Comparison of ENCODE assay signal across 8 mouse cellular contexts in the genomic region with DNA sequence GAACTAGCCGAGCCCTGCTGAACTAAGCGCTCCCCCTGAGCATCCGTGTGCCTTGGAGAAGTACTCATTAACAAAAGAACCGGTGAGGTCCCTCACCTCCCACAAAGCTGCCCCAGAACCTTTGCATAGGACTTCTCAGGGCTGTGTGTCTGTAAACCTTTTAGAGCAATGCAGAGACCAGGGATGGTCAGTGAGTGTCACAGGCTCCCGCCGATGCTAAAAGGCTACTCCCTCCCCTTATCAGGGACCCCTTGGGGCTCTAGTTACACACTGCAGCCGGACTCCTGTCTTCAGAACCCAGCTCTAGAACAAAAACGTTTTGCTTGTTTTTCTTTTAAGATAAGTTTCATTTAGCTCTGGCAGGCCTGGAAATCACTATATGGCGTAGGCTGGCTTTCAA. TPM values are rescaled to one million over a fixed set of nuclear protein-coding genes. Genes with fewer than 3 reads are reported as not detected.
DNase-seq lines count a peak whose midpoint lies in the region; ATAC-seq and TF ChIP-seq lines count a peak whose summit lies in the region.
"Had no signal": no experiment of that assay in that cellular context is flagged by ENCODE, and none has a peak within 500 bp of the region (broad histone marks: within the 10 kb centered on the region; RNA-seq: fewer than 3 reads in every experiment).

No protein-coding gene starts in this region.

- TF ChIP-seq CTCF in testis, adult 2 months (IDR thresholded peaks at IDR 0.05; ENCODE audit: control insufficient read depth, insufficient read depth, insufficient replicate concordance, low read depth, low read length): no peak

- TF ChIP-seq POLR2A in testis, adult 2 months (IDR thresholded peaks at IDR 0.05; ENCODE audit: control insufficient read depth, low read depth, low read length): no peak

- peak overlapping the region; percentile 41; the same call in 1 of the 2 replicates for H3K4me2 ChIP-seq in forebrain, embryonic 14.5 days (ENCODE audit: low read length)
- peak overlapping the region; percentile 78 for H3K4me2 ChIP-seq in liver, embryonic 15.5 days

- no peaks in the 10 kb centered on the region for H3K9me3 ChIP-seq in forebrain, embryonic 14.5 days (replicated peaks; ENCODE audit: control insufficient read depth, low read length)
- no peaks in the 10 kb centered on the region for H3K9me3 ChIP-seq in liver, embryonic 15.5 days (replicated peaks)

- 25% methylated on average over 9 of the region's 9 CpGs for WGBS in forebrain, embryonic 14.5 days
- 9% methylated on average over 9 of the region's 9 CpGs for WGBS in liver, embryonic 15.5 days (ENCODE audit: insufficient replicate concordance)

- peak overlapping the region; percentile 29; the same call in 1 of the 2 replicates for H3K9ac ChIP-seq in forebrain, embryonic 14.5 days (ENCODE audit: low read length)
- peak overlapping the region; percentile 63 for H3K9ac ChIP-seq in liver, embryonic 15.5 days

- no peak overlapping the region for H3K27ac ChIP-seq in testis, adult 2 months (ENCODE audit: control insufficient read depth, insufficient read depth, low read depth, low read length)
- H3K27ac ChIP-seq in forebrain, embryonic 14.5 days (ENCODE audit: low read depth, low read length): no peak overlapping the region
- H3K27ac ChIP-seq in liver, embryonic 15.5 days (replicated peaks): peak overlapping the region; percentile 80

- no peak for DNase-seq in testis, postnatal 10 days (ENCODE audit: low spot score)
- no peak for DNase-seq in forebrain, embryonic 14.5 days (ENCODE audit: low spot score)
- DNase-seq in cerebellum, adult 8-10 months: no peak
- no peak for DNase-seq in left cerebral cortex, adult 11 months (ENCODE audit: low spot score)
- DNase-seq in cerebellum, postnatal 14 days: no peak

- H3K4me3 ChIP-seq in testis, adult 2 months (ENCODE audit: control insufficient read depth, low read depth, low read length): peak overlapping the region; percentile 89
- peak overlapping the region; percentile 87 for H3K4me3 ChIP-seq in forebrain, embryonic 14.5 days (ENCODE audit: low read depth, low read length)
- H3K4me3 ChIP-seq in liver, embryonic 15.5 days (replicated peaks): peak overlapping the region; percentile 83

- peaks cover 7% of the 10 kb centered on the region for H3K4me1 ChIP-seq in testis, adult 2 months (ENCODE audit: control insufficient read depth, insufficient read depth, low read length)
- H3K4me1 ChIP-seq in forebrain, embryonic 14.5 days (ENCODE audit: control insufficient read depth, insufficient read depth, low read length): no peaks in the 10 kb centered on the region; the same call in 1 of the 2 replicates
- H3K4me1 ChIP-seq in liver, embryonic 15.5 days (replicated peaks): peaks cover 45% of the 10 kb centered on the region

- no peak; the same call in 1 of the 2 replicates for ATAC-seq in forebrain, embryonic 14.5 days
- peak; percentile 49 for ATAC-seq in liver, embryonic 15.5 days (ENCODE audit: insufficient read depth)

- no peaks in the 10 kb centered on the region for H3K27me3 ChIP-seq in testis, adult 2 months (ENCODE audit: control insufficient read depth, insufficient read depth, low read length)
- no peaks in the 10 kb centered on the region for H3K27me3 ChIP-seq in forebrain, embryonic 14.5 days (replicated peaks; ENCODE audit: control insufficient read depth, insufficient read depth, low read length)
- H3K27me3 ChIP-seq in liver, embryonic 15.5 days: no peaks in the 10 kb centered on the region

- no peaks in the 10 kb centered on the region; the same call in 1 of the 2 replicates for H3K36me3 ChIP-seq in testis, adult 2 months (ENCODE audit: control insufficient read depth, insufficient read depth, low read length)
- peaks cover 29% of the 10 kb centered on the region for H3K36me3 ChIP-seq in forebrain, embryonic 14.5 days (ENCODE audit: control insufficient read depth, insufficient read depth, low read length)
- H3K36me3 ChIP-seq in liver, embryonic 15.5 days (replicated peaks): peaks cover 30% of the 10 kb centered on the region

RNA-seq across cellular contexts. Expression of gene Ndufv1, which starts 0.5 kb away (rescaled TPM):
- 145 and 173 TPM in 2 replicates for polyA plus RNA-seq in testis, adult 2 months (2012; rRNA removed)
- 238 and 254 TPM in 2 replicates for polyA plus RNA-seq in forebrain, embryonic 14.5 days (2014; fragmentation: Nextera tagmentation; extraction: Ambion mirVana)
- 152 and 163 TPM in 2 replicates for polyA plus RNA-seq in liver, embryonic 15.5 days (2015; fragmentation: Nextera tagmentation; extraction: Ambion mirVana)

RNA-seq across cellular contexts. Expression of gene Doc2g, which starts 10.0 kb away (rescaled TPM):
- polyA plus RNA-seq in testis, adult 2 months (2012; rRNA removed): 1.3 and 2.0 TPM in 2 replicates
- 3.2 and 5.4 TPM in 2 replicates for polyA plus RNA-seq in forebrain, embryonic 14.5 days (2014; fragmentation: Nextera tagmentation; extraction: Ambion mirVana)
- polyA plus RNA-seq in liver, embryonic 15.5 days (2015; fragmentation: Nextera tagmentation; extraction: Ambion mirVana): 0.38 and 0.78 TPM in 2 replicates

RNA-seq across cellular contexts. Expression of gene Gm49405, which starts 12.6 kb away (rescaled TPM):
- 0.48 TPM in 2 replicates for polyA plus RNA-seq in testis, adult 2 months (2012; rRNA removed)
- polyA plus RNA-seq in forebrain, embryonic 14.5 days (2014; fragmentation: Nextera tagmentation; extraction: Ambion mirVana): 2.2 and 3.8 TPM in 2 replicates
- 0.45 and 0.48 TPM in 2 replicates for polyA plus RNA-seq in liver, embryonic 15.5 days (2015; fragmentation: Nextera tagmentation; extraction: Ambion mirVana)

RNA-seq across cellular contexts. Expression of gene Nudt8, which starts 12.7 kb away (rescaled TPM):
- polyA plus RNA-seq in testis, adult 2 months (2012; rRNA removed): 0.99 and 2.4 TPM in 2 replicates
- 35.6 and 41.1 TPM in 2 replicates for polyA plus RNA-seq in forebrain, embryonic 14.5 days (2014; fragmentation: Nextera tagmentation; extraction: Ambion mirVana)
- polyA plus RNA-seq in liver, embryonic 15.5 days (2015; fragmentation: Nextera tagmentation; extraction: Ambion mirVana): 13.3 and 13.8 TPM in 2 replicates

RNA-seq across cellular contexts. Expression of gene Tbx10, which starts 20.5 kb away (rescaled TPM):
- polyA plus RNA-seq in testis, adult 2 months (2012; rRNA removed): 0.41 and 0.56 TPM in 2 replicates
- polyA plus RNA-seq in forebrain, embryonic 14.5 days (2014; fragmentation: Nextera tagmentation; extraction: Ambion mirVana): not detected in 2 replicates
- 0.21 and 0.33 TPM in 2 replicates for polyA plus RNA-seq in liver, embryonic 15.5 days (2015; fragmentation: Nextera tagmentation; extraction: Ambion mirVana)
- polyA plus RNA-seq: cortical plate, adult 2 months had no signal
